Mouse (Mus musculus) MEL (cell line): ENCODE measurements around the gene Syt9. TPM values are rescaled to one million over a fixed set of nuclear protein-coding genes. Genes with fewer than 3 reads are reported as not detected.

Experiments used
- DNase-seq: peaks from one replicate; pipeline ENCODE4 v3.0.0; 2011; ENCODE audit warnings: low read depth, low spot score
- H3K27ac ChIP-seq: 2 replicates; pipeline ENCODE4 v1.5.1; 2012; ENCODE audit warnings: low read depth, mild to moderate bottlenecking, control low read depth, low read length, moderate library complexity; ENCODE audit not compliant: control insufficient read depth
- H3K27me3 ChIP-seq, 2 experiments: fragments of 150-350 bp in 1 of 2; sonication (generic) in 1 of 2; 2 replicates each; pipeline ENCODE4 v1.6.1; 2012; ENCODE audit warnings: low read length in 2 of 2, mild to moderate bottlenecking in 2 of 2, improper control_type of control experiment in 1 of 2, moderate library complexity in 1 of 2; ENCODE audit not compliant: insufficient read depth in 2 of 2, control insufficient read depth in 1 of 2
- H3K36me3 ChIP-seq, 2 experiments: 2 replicates each; pipeline ENCODE4 v1.6.1; 2012 to 2014; ENCODE audit warnings: low read length in 2 of 2, improper control_type of control experiment in 1 of 2, inconsistent platforms in 1 of 2, mild to moderate bottlenecking in 1 of 2; ENCODE audit not compliant: insufficient read depth in 2 of 2, control insufficient read depth in 1 of 2
- H3K4me1 ChIP-seq, 2 experiments: fragments of 150-350 bp in 1 of 2; sonication (generic) in 1 of 2; 2 replicates each; pipeline ENCODE4 v1.6.1; 2012; ENCODE audit warnings: low read length in 2 of 2, improper control_type of control experiment in 1 of 2, mild to moderate bottlenecking in 1 of 2; ENCODE audit not compliant: insufficient read depth in 2 of 2, control insufficient read depth in 1 of 2
- H3K4me3 ChIP-seq, 2 experiments: fragments of 150-350 bp in 1 of 2; sonication (generic) in 1 of 2; 2 replicates each; pipeline ENCODE4 v1.5.1; 2012; ENCODE audit warnings: low read depth in 2 of 2, low read length in 2 of 2, mild to moderate bottlenecking in 2 of 2, moderate library complexity in 2 of 2, control low read depth in 1 of 2, improper control_type of control experiment in 1 of 2; ENCODE audit not compliant: control insufficient read depth in 1 of 2, insufficient read depth in 1 of 2
- H3K79me2 ChIP-seq: 2 replicates; pipeline ENCODE4 v1.6.1; 2012; ENCODE audit warnings: mild to moderate bottlenecking, low read length, moderate library complexity; ENCODE audit not compliant: control insufficient read depth, poor library complexity, insufficient read depth
- H3K9ac ChIP-seq: 2 replicates; pipeline ENCODE4 v1.6.1; 2012; ENCODE audit warnings: low read depth, mild to moderate bottlenecking, control low read depth, low read length, moderate library complexity; ENCODE audit not compliant: control insufficient read depth, poor library complexity, severe bottlenecking
- H3K9me3 ChIP-seq: fragments of 150-350 bp; sonication (generic); replicated peaks from 2 replicates; pipeline ENCODE4 v1.6.1; 2012; ENCODE audit warnings: mild to moderate bottlenecking, low read length, improper control_type of control experiment, moderate library complexity; ENCODE audit not compliant: insufficient read depth
- E2F4 ChIP-seq: IDR thresholded peaks from 2 replicates; pipeline ENCODE4 v1.6.1; 2011; ENCODE audit warnings: low read depth, low read length, improper control_type of control experiment, borderline replicate concordance
- GABPA ChIP-seq: IDR thresholded peaks from 2 replicates; pipeline ENCODE4 v1.6.1; 2012; ENCODE audit warnings: low read depth, mild to moderate bottlenecking, inconsistent platforms, low read length, improper control_type of control experiment, moderate library complexity
- HCFC1 ChIP-seq: IDR thresholded peaks from 2 replicates; pipeline ENCODE4 v1.6.1; 2012; ENCODE audit warnings: low read depth, mild to moderate bottlenecking, inconsistent platforms, low read length, improper control_type of control experiment, moderate library complexity
- MAZ ChIP-seq: IDR thresholded peaks from 2 replicates; pipeline ENCODE4 v1.6.1; 2012; ENCODE audit warnings: low read depth, mild to moderate bottlenecking, inconsistent platforms, low read length, improper control_type of control experiment
- MYC ChIP-seq: IDR thresholded peaks from 2 replicates; pipeline ENCODE4 v1.6.1; 2011; ENCODE audit warnings: low read depth, mild to moderate bottlenecking, low read length, improper control_type of control experiment, moderate library complexity
- NRF1 ChIP-seq: IDR thresholded peaks from 2 replicates; pipeline ENCODE4 v1.6.1; 2014; ENCODE audit warnings: low read depth, mild to moderate bottlenecking, inconsistent platforms, low read length, improper control_type of control experiment, moderate library complexity; ENCODE audit not compliant: poor library complexity, insufficient read depth, severe bottlenecking
- POLR2A ChIP-seq, 2 experiments: IDR thresholded peaks; 2 replicates each; pipeline ENCODE4 v1.6.1; 2011 to 2012; ENCODE audit warnings: low read length in 2 of 2, mild to moderate bottlenecking in 2 of 2, control low read depth in 1 of 2, improper control_type of control experiment in 1 of 2, low read depth in 1 of 2, moderate library complexity in 1 of 2; ENCODE audit not compliant: control insufficient read depth in 1 of 2, insufficient read depth in 1 of 2, poor library complexity in 1 of 2
- RAD21 ChIP-seq: IDR thresholded peaks from 2 replicates; pipeline ENCODE4 v1.6.1; 2011; ENCODE audit warnings: mild to moderate bottlenecking, low read depth, low read length, improper control_type of control experiment
- TAL1 ChIP-seq: IDR thresholded peaks from 2 replicates; pipeline ENCODE4 v1.6.1; 2012; ENCODE audit warnings: mild to moderate bottlenecking, inconsistent platforms, low read length, moderate library complexity, mixed read lengths
- ZMIZ1 ChIP-seq: IDR thresholded peaks from 2 replicates; pipeline ENCODE4 v1.6.1; 2012; ENCODE audit warnings: low read depth, mild to moderate bottlenecking, inconsistent platforms, low read length, improper control_type of control experiment, moderate library complexity
- polyA plus RNA-seq, 2 experiments: library from polyadenylated mRNA; stranded (reverse) in 1 of 2; unstranded in 1 of 2; fragments of >175 nt in 1 of 2; fragments of >200 nt in 1 of 2; gene quantifications; 2 replicates each; pipeline versions ENCODE4 v1.2.1 to v1.2.4; 2012; ENCODE audit warnings: low replicate concordance in 2 of 2, low read depth in 1 of 2; ENCODE audit not compliant: insufficient read length in 2 of 2, insufficient read depth in 1 of 2, missing spikeins in 1 of 2
- total RNA-seq: library from RNA; depleted of rRNA; stranded (reverse); fragments of 300-350 nt; gene quantifications from 2 replicates; pipeline ENCODE4 v1.2.3, GENCODE M21; 2012; rRNA removed

Syt9 gene
- total and polyA plus RNA-seq, 3 experiments: not detected

- H3K27ac ChIP-seq: no peak overlapping the region
- no peak overlapping the region for H3K9ac ChIP-seq
- no peak for TF ChIP-seq POLR2A (IDR thresholded peaks at IDR 0.05; ENCODE audit: control insufficient read depth in 1 of 2, insufficient read depth in 1 of 2, low read depth in 1 of 2, low read length in 2 of 2, poor library complexity in 1 of 2)
- no peak for TF ChIP-seq MAZ
- no peak for TF ChIP-seq HCFC1
- no peak for TF ChIP-seq RAD21
- no peak for TF ChIP-seq TAL1
- TF ChIP-seq E2F4: no peak
- no peak for TF ChIP-seq MYC
- no peak for TF ChIP-seq GABPA
- no peak for TF ChIP-seq NRF1
- TF ChIP-seq ZMIZ1: no peak
- H3K79me2 ChIP-seq: no peaks in the 10 kb centered on the region
- DNase-seq: no peak
- no peaks in the 10 kb centered on the region for H3K27me3 ChIP-seq
- no peaks in the 10 kb centered on the region for H3K9me3 ChIP-seq
- H3K4me3 ChIP-seq: no peak overlapping the region
- no peaks in the 10 kb centered on the region for H3K36me3 ChIP-seq
- H3K4me1 ChIP-seq: no peaks in the 10 kb centered on the region
These were observed 227.4 kb downstream of the Syt9 start for GRCm38 (mm10) chr7:107597956-107598355.

Other genes with a start within 250 kb of the Syt9 start
- not detected in 2 replicates for gene Olfr715, start 239.6 kb upstream of the Syt9 start, total RNA-seq
- not detected for gene Olfr715, start 239.6 kb upstream of the Syt9 start, polyA plus RNA-seq
- gene Olfr716, start 232.4 kb upstream of the Syt9 start, total RNA-seq: not detected in 2 replicates
- not detected for gene Olfr716, start 232.4 kb upstream of the Syt9 start, polyA plus RNA-seq
- not detected in 2 replicates for gene Nlrp14, start 203.7 kb upstream of the Syt9 start, total RNA-seq
- gene Nlrp14, start 203.7 kb upstream of the Syt9 start, polyA plus RNA-seq: not detected
- not detected in 2 replicates for gene Rbmxl2, start 161.3 kb upstream of the Syt9 start, total RNA-seq
- gene Rbmxl2, start 161.3 kb upstream of the Syt9 start, polyA plus RNA-seq: not detected
- gene Olfml1, start 196.7 kb downstream of the Syt9 start, total RNA-seq: not detected in 2 replicates
- gene Olfml1, start 196.7 kb downstream of the Syt9 start, polyA plus RNA-seq: not detected
- not detected in 2 replicates for gene Ppfibp2, start 224.5 kb downstream of the Syt9 start, total RNA-seq
- not detected for gene Ppfibp2, start 224.5 kb downstream of the Syt9 start, polyA plus RNA-seq